Mouse (Mus musculus) ES-E14 (cell line): Measurements from ENCODE around the gene Prr5.

ENCODE experiments used
- ZC3H11A ChIP-seq: IDR thresholded peaks from 2 replicates; pipeline ENCODE4 v1.6.1; 2012; ENCODE audit warnings: low read depth, mild to moderate bottlenecking, inconsistent platforms, low read length, borderline replicate concordance
- ZNF384 ChIP-seq: IDR thresholded peaks from 2 replicates; pipeline ENCODE4 v1.6.1; 2012; ENCODE audit warnings: low read depth, low read length, inconsistent platforms

- TF ChIP-seq ZNF384 = no peak
- no peak for TF ChIP-seq ZC3H11A
Observed at GRCm38 (mm10) chr15:84714730-84715129, 45.3 kb downstream of the Prr5 start.
